ENCODE assay signal across 9 mouse cellular contexts in the genomic region with DNA sequence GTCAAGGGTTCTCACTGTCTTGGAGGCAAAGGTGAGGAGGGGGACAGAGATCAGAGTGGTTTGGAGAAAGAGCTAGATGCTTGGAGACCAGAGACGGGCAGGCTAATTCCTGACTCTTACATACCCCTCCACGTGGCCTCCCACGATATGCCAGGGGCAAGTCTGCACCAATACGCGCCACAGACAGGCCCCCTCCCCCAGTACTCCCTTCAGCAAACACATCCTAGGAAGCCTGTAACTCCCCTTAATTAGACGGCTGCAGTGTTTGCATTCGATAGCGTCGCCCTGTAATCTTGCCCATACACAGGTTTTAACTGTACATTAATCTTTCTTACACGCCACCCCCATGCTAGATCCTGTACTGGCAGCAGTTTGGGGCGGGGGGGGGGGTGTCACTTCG. TPM values are rescaled to one million over a fixed set of nuclear protein-coding genes. Genes with fewer than 3 reads are reported as not detected.
DNase-seq lines count a peak whose midpoint lies in the region; ATAC-seq and TF ChIP-seq lines count a peak whose summit lies in the region.
"Had no signal": no experiment of that assay in that cellular context is flagged by ENCODE, and none has a peak within 500 bp of the region (broad histone marks: within the 10 kb centered on the region; RNA-seq: fewer than 3 reads in every experiment).

No protein-coding gene starts in this region.

- no peak overlapping the region for H3K27ac ChIP-seq in intestine, embryonic 14.5 days (ENCODE audit: low read depth)
- H3K27ac ChIP-seq in intestine, postnatal 0 days (ENCODE audit: low read depth, low read length): no peak overlapping the region
- H3K27ac ChIP-seq in forebrain, embryonic 16.5 days (ENCODE audit: low read length): peak overlapping the region; percentile 43
- H3K27ac ChIP-seq in midbrain, embryonic 12.5 days (replicated peaks): peak overlapping the region; percentile 63

- no peak; the same call in 1 of the 2 replicates for ATAC-seq in intestine, embryonic 14.5 days (replicated peaks; ENCODE audit: low FRiP score, low TSS enrichment, low read depth)
- no peak for ATAC-seq in intestine, postnatal 0 days
- peak; percentile 54 for ATAC-seq in forebrain, embryonic 16.5 days
- 0 out of 2 replicates have a peak, but pooled peaks have one; percentile 28 for ATAC-seq in midbrain, embryonic 12.5 days (ENCODE audit: low FRiP score, low read depth)
- ATAC-seq in megakaryocyte, adult 5-6 weeks (ENCODE audit: poor library complexity, severe bottlenecking): no peak

- no peaks in the 10 kb centered on the region for H3K27me3 ChIP-seq in intestine, embryonic 14.5 days (replicated peaks; ENCODE audit: control insufficient read depth, insufficient read depth, low read length)
- H3K27me3 ChIP-seq in intestine, postnatal 0 days (replicated peaks; ENCODE audit: control insufficient read depth, insufficient read depth, low read length): no peaks in the 10 kb centered on the region
- H3K27me3 ChIP-seq in forebrain, embryonic 16.5 days (replicated peaks; ENCODE audit: control insufficient read depth, insufficient read depth, low read length): no peaks in the 10 kb centered on the region
- H3K27me3 ChIP-seq in midbrain, embryonic 12.5 days: 0 out of 2 replicates have a peak, but pooled peaks cover 9% of the 10 kb centered on the region

- H3K4me3 ChIP-seq in intestine, embryonic 14.5 days (ENCODE audit: low read depth, low read length): no peak overlapping the region
- no peak overlapping the region for H3K4me3 ChIP-seq in intestine, postnatal 0 days (ENCODE audit: low read depth, low read length)
- no peak overlapping the region for H3K4me3 ChIP-seq in forebrain, embryonic 16.5 days (replicated peaks; ENCODE audit: low read length)
- H3K4me3 ChIP-seq in midbrain, embryonic 12.5 days: no peak overlapping the region
- H3K4me3 ChIP-seq: myocyte had no signal

- H3K4me1 ChIP-seq in intestine, embryonic 14.5 days (replicated peaks; ENCODE audit: control insufficient read depth, insufficient read depth, low read length): peaks cover 15% of the 10 kb centered on the region
- peaks cover 4% of the 10 kb centered on the region; the same call in 1 of the 2 replicates for H3K4me1 ChIP-seq in intestine, postnatal 0 days (replicated peaks; ENCODE audit: control insufficient read depth, insufficient read depth, low read length)
- peaks cover 25% of the 10 kb centered on the region for H3K4me1 ChIP-seq in forebrain, embryonic 16.5 days (replicated peaks; ENCODE audit: control insufficient read depth, insufficient read depth, low read length)
- H3K4me1 ChIP-seq in midbrain, embryonic 12.5 days: peaks cover 23% of the 10 kb centered on the region

- H3K9ac ChIP-seq in intestine, embryonic 14.5 days (ENCODE audit: low read length): no peak overlapping the region
- H3K9ac ChIP-seq in intestine, postnatal 0 days (ENCODE audit: low read depth, low read length): no peak overlapping the region
- H3K9ac ChIP-seq in forebrain, embryonic 16.5 days (replicated peaks; ENCODE audit: low read depth, low read length): peak overlapping the region; percentile 26; the same call in 1 of the 2 replicates
- H3K9ac ChIP-seq in midbrain, embryonic 12.5 days (replicated peaks): no peak overlapping the region

- H3K36me3 ChIP-seq in intestine, embryonic 14.5 days (ENCODE audit: control insufficient read depth, insufficient read depth, low read length): no peaks in the 10 kb centered on the region
- H3K36me3 ChIP-seq in intestine, postnatal 0 days (ENCODE audit: control insufficient read depth, insufficient read depth): no peaks in the 10 kb centered on the region
- no peaks in the 10 kb centered on the region for H3K36me3 ChIP-seq in forebrain, embryonic 16.5 days (ENCODE audit: control insufficient read depth, insufficient read depth)
- H3K36me3 ChIP-seq in midbrain, embryonic 12.5 days: no peaks in the 10 kb centered on the region

- no peaks in the 10 kb centered on the region for H3K9me3 ChIP-seq in intestine, embryonic 14.5 days (ENCODE audit: control insufficient read depth, low read length)
- H3K9me3 ChIP-seq in intestine, postnatal 0 days (ENCODE audit: control insufficient read depth): no peaks in the 10 kb centered on the region
- H3K9me3 ChIP-seq in forebrain, embryonic 16.5 days (ENCODE audit: control insufficient read depth, low read length): no peaks in the 10 kb centered on the region
- no peaks in the 10 kb centered on the region for H3K9me3 ChIP-seq in midbrain, embryonic 12.5 days

- WGBS in intestine, embryonic 14.5 days: 1% methylated on average over 12 of the region's 12 CpGs
- 6% methylated on average over 12 of the region's 12 CpGs for WGBS in intestine, postnatal 0 days
- 1% methylated on average over 12 of the region's 12 CpGs for WGBS in forebrain, embryonic 16.5 days
- WGBS in midbrain, embryonic 12.5 days: 15% methylated on average over 12 of the region's 12 CpGs

- no peak for DNase-seq in intestine, embryonic 14.5 days (ENCODE audit: low spot score)
- peak; percentile 29 for DNase-seq in ZHBTc4 (ENCODE audit: low read depth, low spot score)
- DNase-seq in B cell, adult 2 months: no peak
- DNase-seq in layer of hippocampus, adult 8-10 months (ENCODE audit: low spot score in 2 of 2): no peak

- TF ChIP-seq CTCF in intestine, postnatal 0 days (IDR thresholded peaks at IDR 0.05; ENCODE audit: low read depth): no peak

- H3K4me2 ChIP-seq in intestine, embryonic 14.5 days (ENCODE audit: low read length): peak overlapping the region; percentile 36
- H3K4me2 ChIP-seq in intestine, postnatal 0 days (replicated peaks; ENCODE audit: low read depth): no peak overlapping the region
- peak overlapping the region; percentile 9; the same call in 1 of the 2 replicates for H3K4me2 ChIP-seq in forebrain, embryonic 16.5 days (ENCODE audit: low read length)
- peak overlapping the region; percentile 2; the same call in 1 of the 2 replicates for H3K4me2 ChIP-seq in midbrain, embryonic 12.5 days (replicated peaks)

RNA-seq across cellular contexts. Expression of a gene that starts 14.5 kb away (rescaled TPM):
- polyA plus RNA-seq in intestine, embryonic 14.5 days (2014; fragmentation: Nextera tagmentation; extraction: Ambion mirVana): 2.8 and 4.3 TPM in 2 replicates
- polyA plus RNA-seq in intestine, postnatal 0 days (2015; fragmentation: Nextera tagmentation; extraction: Ambion mirVana): 2.7 and 3.5 TPM in 2 replicates
- polyA plus RNA-seq in forebrain, embryonic 16.5 days (2015; fragmentation: Nextera tagmentation; extraction: Ambion mirVana): 9.9 and 12.0 TPM in 2 replicates
- polyA plus RNA-seq in midbrain, embryonic 12.5 days (2016; fragmentation: Nextera tagmentation; extraction: Ambion mirVana): 15.7 and 18.9 TPM in 2 replicates
- 10 to 100 TPM; 28.5 to 37.0 (median 32.7) TPM for total RNA-seq in layer of hippocampus, adult 8-10 months (2022)
- not detected in 2 replicates for total RNA-seq in megakaryocyte, adult 5-6 weeks (2015)
- total RNA-seq in megakaryocyte, adult 5-6 weeks (2017): not detected in 2 replicates
- polyA plus RNA-seq: myocyte had no signal

Comparison
In these comparisons a context has a peak if more than half of its experiments do, and no peak if none do; other contexts are left out.
1. ATAC-seq: peak in forebrain, embryonic 16.5 days (single experiment) and midbrain, embryonic 12.5 days (single experiment); none in intestine, embryonic 14.5 days (single experiment), intestine, postnatal 0 days (single experiment) and megakaryocyte, adult 5-6 weeks (single experiment).
2. H3K27ac ChIP-seq: peak in forebrain, embryonic 16.5 days (single experiment) and midbrain, embryonic 12.5 days (single experiment); none in intestine, embryonic 14.5 days (single experiment) and intestine, postnatal 0 days (single experiment).